Mouse (Mus musculus): ENCODE data around the gene Adgrv1.

GRCm38 (mm10) chr13:81176820-81177219 lies 456.1 kb downstream of the Adgrv1 start:
- TF ChIP-seq CTCF (IDR thresholded peaks at IDR 0.05; ENCODE audit: borderline replicate concordance, insufficient read depth, low read length) = no peak
- TF ChIP-seq POLR2A (IDR thresholded peaks at IDR 0.05; ENCODE audit: low read depth, low read length) = no peak

Measured in embryonic fibroblast, embryonic 13.5 days (primary cell).